Mouse (Mus musculus) frontal cortex, postnatal 14 days (tissue): ENCODE measurements around the gene Hivep3.
A peak's percentile ranks its signal among the peaks of the same experiment; 100 is the strongest.

Experiments
- DNase-seq, 2 experiments: peaks; one replicate each; pipeline ENCODE4 v3.0.0; 2022; ENCODE audit warnings: low spot score in 2 of 2

Gene Hivep3

DNA sequence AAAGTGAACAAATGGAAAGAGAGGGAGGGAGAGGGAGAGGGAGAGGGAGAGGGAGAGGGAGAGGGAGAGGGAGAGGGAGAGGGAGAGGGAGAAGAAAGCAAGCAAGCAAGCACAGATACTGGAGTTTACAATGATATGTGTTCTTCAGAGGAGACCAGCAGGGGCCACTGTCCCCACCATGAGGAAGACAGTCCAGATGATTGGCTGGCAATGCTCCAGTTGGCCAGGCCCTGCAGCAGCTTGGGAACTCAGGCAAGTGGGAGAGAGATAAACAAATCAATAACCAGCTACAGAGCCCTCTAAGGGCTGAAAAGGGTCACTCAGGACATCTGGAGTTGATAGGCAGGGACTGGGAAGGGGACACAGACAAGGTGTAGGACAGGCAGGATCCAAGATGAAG lies 169.7 kb downstream of the Hivep3 start:
- DNase-seq = no peak

GRCm38 (mm10) chr4:119903806-119904205 lies 170.2 kb downstream of the Hivep3 start:
- DNase-seq = no peak

- DNase-seq = no peak
These were observed 170.7 kb downstream of the Hivep3 start for GRCm38 (mm10) chr4:119904296-119904695.

DNA sequence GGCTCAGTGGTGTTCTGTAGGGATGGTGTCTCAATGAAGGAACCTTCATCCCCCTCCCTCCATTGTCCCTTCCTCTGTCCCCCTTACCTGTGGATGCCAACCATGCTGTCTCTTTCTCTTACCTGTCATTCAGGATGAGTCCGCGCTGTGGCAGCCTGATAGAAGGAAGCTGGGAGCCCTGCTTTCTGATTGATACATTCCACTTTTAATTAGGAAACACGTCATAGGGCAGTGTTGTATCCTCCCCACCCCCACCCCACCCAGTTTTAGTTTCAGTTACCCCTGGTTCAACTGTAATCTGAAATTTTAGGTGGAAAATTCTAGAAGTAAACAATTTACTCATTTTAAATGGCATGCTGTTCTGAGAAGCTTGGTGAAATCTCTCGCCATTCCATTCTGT lies 173.5 kb downstream of the Hivep3 start:
- no peak for DNase-seq

DNA sequence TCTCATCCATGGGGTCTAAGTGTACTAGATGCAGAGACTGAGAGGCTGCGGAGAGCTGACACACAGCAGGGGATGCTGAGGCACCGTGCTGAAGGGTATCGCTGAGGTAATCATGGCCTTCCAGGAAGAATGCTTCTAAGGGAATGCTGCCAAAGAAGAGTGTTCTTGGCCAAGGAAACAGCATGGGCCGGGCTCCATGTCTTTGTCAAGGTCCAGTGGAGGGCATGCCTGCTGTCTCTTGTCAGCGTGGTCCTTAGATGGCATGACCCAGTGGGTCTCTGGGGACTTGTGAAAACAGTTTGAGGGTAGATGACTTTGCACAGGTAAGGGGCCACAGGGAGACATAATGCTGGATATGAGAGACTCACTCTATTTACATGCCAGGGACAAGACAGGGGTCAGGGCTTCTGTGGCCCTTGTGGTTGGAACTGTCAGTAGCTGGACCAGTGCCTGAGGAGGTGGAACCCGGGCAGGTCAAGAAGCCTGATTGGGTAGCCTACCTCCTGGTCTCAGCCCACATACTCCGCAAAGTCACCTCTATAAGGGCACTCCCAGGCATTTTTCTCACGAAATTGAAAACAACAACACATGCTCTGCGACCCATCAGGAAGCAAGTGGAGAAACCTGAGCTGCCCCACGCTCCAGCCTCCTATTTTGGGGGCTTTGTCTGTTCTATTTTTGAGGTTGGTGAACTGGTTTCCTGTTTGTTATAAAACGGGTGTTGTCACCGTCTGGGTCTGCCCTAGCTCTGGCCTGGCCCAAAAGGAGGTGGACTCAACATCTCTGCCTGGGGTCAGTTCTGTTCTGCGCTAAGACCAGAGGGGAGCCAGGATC lies 177.7 kb downstream of the Hivep3 start:
- DNase-seq = no peak

DNA sequence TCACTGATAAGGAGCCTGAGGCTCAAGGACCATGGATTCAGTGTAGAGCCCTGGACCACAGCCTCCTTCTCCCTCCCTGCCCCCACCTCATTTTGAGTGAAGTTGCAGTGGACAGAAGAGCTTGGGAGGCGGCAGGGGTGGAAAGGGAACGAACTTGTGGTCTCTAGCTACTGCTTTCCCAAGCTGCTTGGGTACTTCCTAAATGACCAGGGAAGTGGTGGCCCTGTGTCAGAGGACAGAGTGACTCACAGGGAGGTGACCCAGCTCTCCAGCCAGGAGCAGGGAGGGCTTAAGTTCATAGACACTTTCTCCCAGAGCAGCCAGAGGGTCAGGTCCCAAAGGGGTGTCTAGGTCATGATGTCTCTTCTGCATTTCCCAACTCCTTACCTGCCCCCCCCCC lies 178.6 kb downstream of the Hivep3 start:
- DNase-seq = no peak

- no peak for DNase-seq
These were observed 180.6 kb downstream of the Hivep3 start for GRCm38 (mm10) chr4:119914194-119914593.

DNA sequence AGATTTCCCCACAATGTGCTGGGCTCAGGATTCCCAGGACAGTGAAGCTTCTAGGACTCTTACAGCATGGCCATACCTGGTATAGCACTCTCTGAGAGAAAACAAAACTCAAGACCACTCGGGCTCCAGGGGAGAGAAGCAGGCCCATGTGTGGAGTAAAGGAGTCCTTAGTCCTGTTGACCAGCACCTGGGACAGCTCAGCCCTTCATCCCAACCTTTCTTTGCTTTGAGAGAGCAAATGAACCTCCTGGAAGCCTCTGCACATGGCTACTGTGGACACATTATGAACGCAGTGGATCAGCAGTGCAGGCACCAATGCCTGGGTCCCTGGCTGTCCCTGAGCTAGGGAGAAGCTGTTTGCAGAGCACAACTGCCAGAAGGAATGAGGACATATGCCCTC lies 181.5 kb downstream of the Hivep3 start:
- no peak for DNase-seq

- DNase-seq = no peak
These were observed 183.9 kb downstream of the Hivep3 start for GRCm38 (mm10) chr4:119917502-119917901.

DNA sequence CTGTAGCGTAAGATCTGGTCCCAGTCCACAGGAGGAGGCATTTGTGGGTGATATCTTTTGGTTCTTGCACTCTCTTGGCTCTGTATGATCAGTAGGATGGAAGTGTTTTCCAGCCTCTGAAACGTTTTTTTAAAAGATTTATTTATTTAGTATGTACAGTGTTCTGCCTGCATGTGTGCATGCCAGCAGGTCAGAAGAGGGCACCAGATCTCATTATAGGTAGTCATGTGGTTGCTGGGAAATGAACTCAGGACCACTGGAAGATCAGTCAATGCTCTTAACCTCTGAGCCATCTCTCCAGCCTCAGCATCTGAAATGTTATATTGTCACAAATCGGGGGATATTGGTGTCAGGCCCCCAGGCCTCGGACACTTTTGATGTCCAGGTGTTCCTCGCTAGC lies 185.8 kb downstream of the Hivep3 start:
- DNase-seq = no peak

DNA sequence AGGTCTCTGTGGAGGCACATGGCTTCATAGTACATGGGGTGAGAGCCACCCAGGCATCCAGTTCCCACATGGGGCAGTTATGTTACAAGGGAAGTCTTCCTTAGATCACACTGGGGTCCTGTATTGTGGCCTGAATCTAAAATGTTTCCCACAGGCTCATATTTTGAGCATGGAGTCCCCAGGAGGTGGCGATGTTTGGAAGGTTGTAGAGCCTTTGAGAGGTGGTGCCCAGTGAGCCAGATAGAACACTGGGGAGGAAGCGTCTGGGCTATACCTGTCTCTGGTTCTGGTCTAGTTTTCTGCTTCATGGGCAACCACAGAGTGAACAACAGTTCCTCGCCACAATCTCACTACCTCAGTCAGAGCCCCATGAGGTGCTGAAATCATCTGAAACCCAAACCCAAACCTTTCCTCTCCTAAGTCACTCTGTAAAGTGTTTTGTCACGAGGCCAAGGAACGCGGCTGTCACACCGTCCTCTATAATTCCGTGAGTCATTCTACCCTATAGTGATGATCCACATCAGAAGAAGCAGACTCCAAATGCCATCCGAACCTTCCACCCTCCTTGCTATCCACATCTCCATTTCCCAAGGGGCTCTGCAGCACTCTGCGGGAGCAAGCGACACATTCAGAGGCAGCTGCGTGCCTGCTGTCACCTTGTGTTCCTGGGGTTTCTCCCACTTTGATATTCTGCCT lies 187.6 kb downstream of the Hivep3 start:
- no peak for DNase-seq

GRCm38 (mm10) chr4:119921723-119922266 lies 188.2 kb downstream of the Hivep3 start:
- no peak for DNase-seq

GRCm38 (mm10) chr4:119922945-119923344 lies 189.4 kb downstream of the Hivep3 start:
- no peak for DNase-seq

GRCm38 (mm10) chr4:119923410-119923809 lies 189.8 kb downstream of the Hivep3 start:
- no peak for DNase-seq

GRCm38 (mm10) chr4:119925052-119925451 lies 191.5 kb downstream of the Hivep3 start:
- no peak for DNase-seq

- no peak for DNase-seq
These were observed 198.3 kb downstream of the Hivep3 start for GRCm38 (mm10) chr4:119931923-119932322.

GRCm38 (mm10) chr4:119932549-119933257 lies 199.1 kb downstream of the Hivep3 start:
- DNase-seq = no peak

DNA sequence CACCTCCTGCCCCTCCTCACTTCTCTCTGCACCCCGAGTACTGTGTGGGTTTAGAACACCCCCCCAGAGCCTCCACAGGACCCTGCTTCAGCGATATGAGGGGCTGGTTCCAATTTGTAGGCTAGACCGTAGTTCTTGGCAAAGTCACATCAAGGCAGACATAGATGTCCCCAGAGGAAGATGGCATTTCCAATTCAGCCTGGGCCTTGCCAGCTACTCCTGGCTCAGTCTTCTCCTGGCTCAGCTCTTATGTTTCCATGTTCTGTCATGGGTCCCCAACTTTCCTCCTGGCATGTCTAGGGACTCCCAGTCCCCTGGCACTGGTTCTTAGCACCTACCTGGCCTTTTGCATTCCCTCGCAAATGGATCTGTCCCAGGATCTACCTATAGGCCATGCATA lies 201.3 kb downstream of the Hivep3 start:
- no peak for DNase-seq

- peak; percentile 58 to 82 for DNase-seq
These were observed 204.3 kb downstream of the Hivep3 start for GRCm38 (mm10) chr4:119937876-119938275.

DNA sequence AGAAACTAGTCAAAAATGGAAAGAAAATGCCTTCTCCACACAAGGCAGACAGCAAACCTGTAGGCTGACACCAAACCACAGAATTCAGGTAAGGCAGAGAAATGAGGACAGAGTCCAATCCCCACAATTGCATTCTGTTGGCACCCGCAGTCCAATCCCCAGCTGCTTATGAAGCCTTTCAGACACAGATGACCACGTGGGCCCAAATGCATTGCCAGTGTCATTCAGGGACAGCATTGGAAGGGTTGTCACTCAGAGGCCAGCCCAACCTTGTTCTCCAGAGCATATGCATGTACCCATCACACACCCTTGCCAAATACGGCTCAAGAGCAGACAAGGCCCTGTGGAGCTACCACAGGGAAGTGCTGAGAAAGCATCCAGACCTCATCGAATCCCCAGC lies 204.9 kb downstream of the Hivep3 start:
- DNase-seq = no peak

DNA sequence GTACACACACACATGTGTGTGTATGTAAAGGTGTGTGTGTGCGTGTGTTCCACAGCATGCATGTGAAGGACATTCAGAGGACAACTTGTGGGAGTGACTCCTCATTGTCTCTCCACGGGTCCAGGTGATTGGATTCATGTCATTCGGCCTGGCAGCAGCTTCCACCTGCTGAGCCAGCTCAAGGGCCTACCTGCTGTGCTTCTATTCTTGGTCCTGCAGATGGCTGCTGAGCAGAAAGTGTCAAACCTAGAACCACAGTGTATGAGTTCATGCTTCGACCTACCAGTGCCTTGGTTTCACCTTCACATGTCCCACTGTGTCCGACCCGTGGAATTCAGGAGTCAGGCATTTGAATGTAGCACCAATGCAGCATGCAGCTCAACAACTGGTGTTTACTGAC lies 206.2 kb downstream of the Hivep3 start:
- DNase-seq = no peak

DNA sequence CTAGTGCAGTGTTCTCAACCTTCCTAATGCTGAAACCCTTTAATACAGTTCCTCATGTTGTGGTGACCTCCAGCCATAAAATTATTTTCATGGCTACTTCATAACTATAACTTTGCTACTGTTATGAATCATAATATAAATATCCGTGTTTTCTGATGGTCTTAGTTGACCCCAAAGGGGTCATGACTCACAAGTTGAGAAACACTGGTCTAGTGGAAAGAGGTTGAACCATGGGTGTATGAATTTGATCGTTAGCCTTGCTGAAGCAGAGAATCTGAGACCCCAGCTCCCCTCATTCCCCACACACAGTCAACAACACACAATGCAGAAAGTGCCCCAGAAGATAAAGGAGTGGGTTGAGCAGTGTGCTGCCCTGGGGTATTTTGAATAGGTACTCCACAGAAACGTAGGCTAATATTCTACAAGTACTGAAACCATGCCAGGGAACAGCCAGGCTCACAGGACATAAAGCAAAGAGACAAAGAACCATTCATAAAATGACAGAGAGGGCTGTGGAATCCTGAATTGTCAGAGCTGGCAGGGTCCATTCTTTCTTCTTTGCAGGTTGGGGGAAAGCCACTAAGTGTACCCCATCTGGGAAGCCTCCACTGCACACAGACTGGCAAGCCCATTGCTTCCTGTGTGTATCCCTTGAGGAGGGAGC lies 212.8 kb downstream of the Hivep3 start:
- DNase-seq = no peak
